Mouse (Mus musculus) hindbrain, embryonic 11.5 days (tissue): Measurements from ENCODE around the gene Tmem109. TPM values are rescaled to one million over a fixed set of nuclear protein-coding genes. Genes with fewer than 3 reads are reported as not detected.

ENCODE experiments used
- ATAC-seq: fragments of 200-750 bp; cut with Nextera tagmentation; 2 replicates; pipeline ENCODE4 v1.8.0; 2017; ENCODE audit warnings: mild to moderate bottlenecking, moderate TSS enrichment, moderate library complexity; ENCODE audit not compliant: low FRiP score
- DNase-seq: peaks from one replicate; pipeline ENCODE4 v3.0.0-alpha.2; 2015; ENCODE audit warnings: low spot score
- H3K27ac ChIP-seq: fragments of 300-500 bp; sonication (generic); 2 replicates; pipeline ENCODE4 v1.5.1; 2014; ENCODE audit warnings: mild to moderate bottlenecking, low read depth, low read length
- H3K27me3 ChIP-seq: fragments of 300-500 bp; sonication (generic); 2 replicates; pipeline ENCODE4 v1.6.1; 2014; ENCODE audit warnings: mild to moderate bottlenecking, low read length, moderate library complexity, mixed read lengths; ENCODE audit not compliant: control insufficient read depth, insufficient read depth
- H3K36me3 ChIP-seq: fragments of 300-500 bp; sonication (generic); 2 replicates; pipeline ENCODE4 v1.6.1; 2014; ENCODE audit warnings: mild to moderate bottlenecking, low read length, moderate library complexity, mixed read lengths; ENCODE audit not compliant: control insufficient read depth, insufficient read depth
- H3K4me1 ChIP-seq: fragments of 300-500 bp; sonication (generic); replicated peaks from 2 replicates; pipeline ENCODE4 v1.6.1; 2014; ENCODE audit warnings: low read length, mixed read lengths; ENCODE audit not compliant: control insufficient read depth, insufficient read depth
- H3K4me2 ChIP-seq: fragments of 300-500 bp; sonication (generic); replicated peaks from 2 replicates; pipeline ENCODE4 v1.6.1; 2014; ENCODE audit warnings: mild to moderate bottlenecking, low read depth, low read length
- H3K4me3 ChIP-seq: fragments of 300-500 bp; sonication (generic); 2 replicates; pipeline ENCODE4 v1.5.1; 2014; ENCODE audit warnings: low read depth, low read length
- H3K9ac ChIP-seq: fragments of 300-500 bp; sonication (generic); 2 replicates; pipeline ENCODE4 v1.6.1; 2014; ENCODE audit warnings: low read depth, low read length
- H3K9me3 ChIP-seq: fragments of 300-500 bp; sonication (generic); 2 replicates; pipeline ENCODE4 v1.6.1; 2016; ENCODE audit warnings: low read length; ENCODE audit not compliant: control insufficient read depth
- WGBS: fragments of 180-500 bp; shearing (Covaris S2); extraction: QIAGEN DNeasy Blood & Tissue Kit; methylation state at CpG from one replicate; pipeline ENCODE4 v1.1.7; 2014; 5-methylcytosine and 5-hydroxymethylcytosine counted together
- polyA plus RNA-seq: library from polyadenylated mRNA; unstranded; fragments of >200 nt; fragmentation: Nextera tagmentation; extraction: Ambion mirVana; gene quantifications from 2 replicates; pipeline ENCODE4 v1.2.1, GENCODE M21; 2014

The Tmem109 gene
- polyA plus RNA-seq, 1 experiment from 2014 or later = 44.9 TPM

DNA sequence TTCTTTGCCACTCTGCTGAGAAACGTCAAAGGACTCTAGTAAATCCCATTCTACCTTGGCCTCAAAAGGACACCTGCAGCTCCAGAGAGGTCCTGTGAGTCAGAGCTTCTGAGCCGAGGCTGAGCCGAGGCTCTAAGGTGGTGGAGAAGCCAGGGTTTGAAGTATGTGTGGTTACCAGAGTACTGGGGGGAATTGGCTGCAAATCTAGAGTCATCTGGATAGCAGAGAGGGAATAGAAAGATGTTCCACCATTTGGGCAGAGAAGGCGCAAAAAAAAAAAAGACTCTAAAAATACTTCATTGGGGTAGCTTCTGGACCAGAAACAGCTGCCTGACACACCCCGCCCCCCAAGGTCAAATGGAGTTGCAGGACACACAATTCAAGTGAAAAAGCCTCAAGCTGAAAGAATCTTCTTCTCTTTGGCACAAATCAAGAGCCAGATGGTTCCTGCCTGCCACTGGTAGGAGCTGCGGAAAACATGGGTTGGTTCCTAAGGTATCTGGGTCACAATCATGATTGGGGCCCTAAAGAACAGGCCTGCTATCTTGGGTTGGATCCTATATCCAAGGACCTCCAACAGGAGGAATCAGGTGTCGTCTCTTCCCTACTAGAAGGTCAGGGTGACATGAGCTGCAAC lies 3.5 kb downstream of the Tmem109 start:
- 94% methylated on average over 7 of the region's 7 CpGs for WGBS
- DNase-seq (no peak), ATAC-seq (no peak)

DNA sequence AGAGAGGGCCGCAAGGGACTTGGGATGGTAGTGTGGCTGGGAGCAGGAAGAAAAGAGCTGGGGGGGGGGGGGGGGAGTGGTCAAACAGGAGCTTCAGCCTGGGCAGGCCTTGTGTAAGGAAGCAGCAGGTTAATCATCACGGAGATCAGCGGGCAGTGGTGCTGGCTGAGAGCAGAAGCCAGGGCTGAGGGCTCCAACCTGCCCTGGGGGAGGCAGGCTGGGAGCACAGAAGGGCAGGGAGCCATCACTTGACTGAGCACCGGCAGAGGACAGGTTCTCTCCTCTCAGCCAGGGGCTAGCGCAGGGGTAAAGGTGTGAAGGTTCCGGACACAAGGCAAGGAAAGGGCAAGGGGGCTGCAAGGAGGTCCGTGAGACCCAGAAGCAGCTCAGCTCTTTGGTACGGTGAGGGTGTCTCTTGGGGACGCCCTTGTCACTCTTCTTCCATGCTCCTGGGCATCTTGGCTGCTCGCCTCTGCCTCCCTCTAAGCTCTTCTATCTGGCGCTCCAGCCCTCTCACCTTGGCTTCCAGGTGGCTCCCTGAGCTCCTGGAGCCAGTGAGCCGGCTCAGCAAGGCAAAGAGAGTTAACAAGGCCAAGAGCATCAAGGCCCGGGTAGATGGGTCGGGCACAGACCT lies 10.4 kb downstream of the Tmem109 start:
- Histone ChIP-seq H3K4me1 (0 out of 2 replicates have a peak, but pooled peaks cover 4% of the 10 kb centered on the region), H3K9ac (no peak overlapping the region), H3K27me3 (no peaks in the 10 kb centered on the region), H3K4me3 (no peak overlapping the region), H3K27ac (no peak overlapping the region), H3K4me2 (no peak overlapping the region), H3K36me3 (peaks cover 4% of the 10 kb centered on the region; the same call in 1 of the 2 replicates), H3K9me3 (no peaks in the 10 kb centered on the region)
- ATAC-seq = no peak
- 81% methylated on average over 14 of the region's 14 CpGs for WGBS
- no peak for DNase-seq

More for the DNA sequence above, 3.5 kb downstream of the Tmem109 start:
- H3K9me3 ChIP-seq = no peaks in the 10 kb centered on the region
- H3K9ac ChIP-seq = no peak overlapping the region
- H3K4me1 ChIP-seq = peaks cover 5% of the 10 kb centered on the region
- H3K36me3 ChIP-seq = no peaks in the 10 kb centered on the region
- no peak overlapping the region for H3K4me3 ChIP-seq
- H3K4me2 ChIP-seq = no peak overlapping the region
- no peak overlapping the region for H3K27ac ChIP-seq
- H3K27me3 ChIP-seq = no peaks in the 10 kb centered on the region

DNA sequence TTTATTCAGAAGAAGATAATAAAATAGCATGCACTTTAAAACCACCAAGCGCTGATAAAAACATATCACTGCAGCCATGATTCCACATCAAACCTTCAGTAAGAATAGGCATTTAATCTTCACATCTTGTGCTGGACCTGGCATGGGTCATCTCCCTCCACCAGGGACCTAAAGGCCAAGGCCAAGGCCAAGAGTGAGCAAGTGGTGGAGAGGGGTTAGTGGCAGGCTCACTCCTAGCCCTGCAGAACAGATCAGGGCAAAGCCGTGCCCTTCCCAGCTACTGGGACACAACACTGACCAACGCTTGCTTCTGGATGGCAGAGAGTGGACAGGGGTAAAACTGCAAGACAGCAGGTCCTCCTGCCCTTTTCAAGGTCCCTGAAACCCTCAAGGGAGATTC lies 11.1 kb downstream of the Tmem109 start:
- H3K36me3 ChIP-seq = peaks cover 8% of the 10 kb centered on the region; the same call in 1 of the 2 replicates
- ATAC-seq = no peak

DNA sequence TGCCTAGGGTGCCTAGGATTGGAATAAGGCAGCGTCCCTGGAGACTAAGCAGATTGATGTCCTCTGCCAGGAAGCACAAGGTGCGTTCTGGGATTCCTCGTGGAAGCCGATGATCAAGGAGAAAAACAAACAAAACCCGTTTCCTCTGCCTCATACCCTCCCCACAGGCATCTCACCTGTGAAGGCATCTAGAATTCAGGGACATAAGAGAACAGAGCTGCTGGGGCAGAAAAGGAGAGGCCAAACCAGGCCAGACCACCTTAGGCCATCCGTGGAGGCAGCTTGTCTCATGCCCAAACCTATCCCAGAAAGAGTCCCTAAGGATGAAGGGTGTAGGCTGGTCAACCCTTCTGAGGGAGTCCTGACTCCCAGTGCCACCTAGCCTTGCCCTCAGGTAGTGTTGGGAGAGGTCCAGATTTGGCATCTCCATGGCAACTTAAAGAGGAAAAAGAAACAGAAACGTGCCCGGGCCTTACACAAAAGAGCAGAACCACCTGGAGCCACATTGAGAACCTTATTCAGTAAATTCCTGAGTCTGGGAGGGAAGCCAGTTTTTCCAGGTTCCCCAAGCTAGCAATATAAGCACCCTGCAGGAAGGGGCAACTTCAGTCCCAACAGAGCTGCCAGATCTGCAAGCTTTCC lies 11.8 kb downstream of the Tmem109 start, which contains the start of gene Tmem132a:
Tmem132a (minus strand) TSS at position 55 of the 642 bp plus-strand sequence.
- ATAC-seq (peak; percentile 58), DNase-seq (no peak)
- H3K4me1 ChIP-seq = 0 out of 2 replicates have a peak, but pooled peaks cover 4% of the 10 kb centered on the region
- peak within 1 kb of the TSS; percentile 91 for H3K27ac ChIP-seq
- H3K4me2 ChIP-seq = peak within 1 kb of the TSS; percentile 87
- H3K36me3 ChIP-seq = peaks cover 10% of the 10 kb centered on the region; the same call in 1 of the 2 replicates
- no peaks in the 10 kb centered on the region for H3K27me3 ChIP-seq
- H3K9ac ChIP-seq = peak within 1 kb of the TSS; percentile 86
- 5% methylated on average over 8 of the region's 8 CpGs for WGBS
- H3K4me3 ChIP-seq = peak within 1 kb of the TSS; percentile 75
- no peaks in the 10 kb centered on the region for H3K9me3 ChIP-seq

More for the DNA sequence above, 11.1 kb downstream of the Tmem109 start:
- WGBS = 84% methylated on average over 3 of the region's 3 CpGs
- 0 out of 2 replicates have a peak, but pooled peaks cover 4% of the 10 kb centered on the region for H3K4me1 ChIP-seq
- no peak overlapping the region for H3K4me3 ChIP-seq
- H3K9me3 ChIP-seq = no peaks in the 10 kb centered on the region
- DNase-seq = no peak
- no peaks in the 10 kb centered on the region for H3K27me3 ChIP-seq
- no peak overlapping the region for H3K4me2 ChIP-seq
- H3K9ac ChIP-seq = no peak overlapping the region
- H3K27ac ChIP-seq = no peak overlapping the region

DNA sequence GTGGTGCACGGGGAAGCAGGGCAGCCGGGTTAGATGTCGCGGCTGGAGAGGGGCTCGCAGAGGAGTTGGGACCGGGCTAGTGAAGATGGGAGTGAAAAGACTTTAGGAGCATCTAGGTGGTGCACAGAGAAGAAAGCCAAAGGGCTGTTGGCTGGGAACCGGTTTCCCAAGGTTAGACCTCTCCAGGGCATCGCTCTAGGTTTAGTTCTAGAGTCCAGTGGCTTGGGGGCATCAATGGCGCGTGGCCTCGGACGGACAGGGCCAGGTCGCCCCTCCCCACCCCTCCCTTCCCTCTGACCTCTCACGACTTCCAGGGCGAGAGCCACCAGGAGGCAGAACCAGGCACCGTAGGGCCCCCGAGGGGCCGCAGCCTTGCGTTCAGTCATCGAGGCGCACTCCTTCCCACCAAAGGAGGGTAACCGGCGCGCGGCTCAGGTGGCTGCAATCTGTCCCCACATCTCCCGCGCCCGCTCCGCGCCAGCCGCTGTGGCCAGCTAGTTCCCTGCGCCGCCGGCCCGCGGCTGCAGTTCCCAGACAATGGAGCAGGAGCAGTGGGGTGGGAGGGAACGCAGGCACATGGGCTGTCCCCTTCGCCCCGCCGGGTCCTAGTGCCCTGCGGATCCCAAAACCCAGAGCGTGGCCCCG lies 12.4 kb downstream of the Tmem109 start:
- Histone ChIP-seq H3K9ac (peak overlapping the region; percentile 86), H3K27me3 (no peaks in the 10 kb centered on the region), H3K4me1 (0 out of 2 replicates have a peak, but pooled peaks cover 4% of the 10 kb centered on the region), H3K9me3 (no peaks in the 10 kb centered on the region), H3K4me2 (peak overlapping the region; percentile 87), H3K36me3 (peaks cover 10% of the 10 kb centered on the region; the same call in 1 of the 2 replicates), H3K27ac (peak overlapping the region; percentile 91), H3K4me3 (peak overlapping the region; percentile 75)
- peak; percentile 96 for ATAC-seq
- under 1% methylated on average over 42 of the region's 43 CpGs for WGBS
- peak; percentile 92 for DNase-seq

DNA sequence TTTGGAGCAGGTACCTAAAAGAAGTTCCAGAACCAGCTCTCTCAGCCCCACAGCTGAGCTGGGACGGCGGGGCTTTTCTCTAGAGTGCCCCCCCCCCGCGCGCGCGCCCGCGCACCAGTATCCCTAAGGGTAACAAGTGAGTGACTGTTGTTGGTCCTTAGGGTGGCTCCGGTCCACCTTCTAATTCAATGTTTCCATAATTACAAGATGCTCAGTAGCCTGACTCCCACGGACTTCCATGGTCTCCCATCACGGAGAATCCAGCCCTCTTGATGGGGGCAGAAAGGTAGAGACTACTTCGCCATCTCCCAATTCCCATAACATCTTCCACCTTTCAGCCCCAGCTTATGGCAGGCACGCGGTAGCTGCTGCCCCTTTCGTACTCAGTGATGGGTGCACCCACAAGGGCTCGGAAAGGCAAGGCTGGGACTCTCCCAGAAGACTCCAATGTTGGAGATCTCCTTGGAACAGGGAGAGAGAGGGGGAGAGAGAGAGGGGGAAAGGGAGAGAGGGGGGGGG lies 13.1 kb downstream of the Tmem109 start:
- Histone ChIP-seq H3K27ac (peak overlapping the region; percentile 91; the same call in 1 of the 2 replicates), H3K9ac (peak overlapping the region; percentile 86), H3K27me3 (no peaks in the 10 kb centered on the region), H3K4me2 (peak overlapping the region; percentile 87), H3K4me1 (0 out of 2 replicates have a peak, but pooled peaks cover 4% of the 10 kb centered on the region), H3K9me3 (no peaks in the 10 kb centered on the region), H3K36me3 (peaks cover 10% of the 10 kb centered on the region; the same call in 1 of the 2 replicates), H3K4me3 (peak overlapping the region; percentile 75)
- under 1% methylated on average over 17 of the region's 17 CpGs for WGBS
- DNase-seq (no peak), ATAC-seq (peak; percentile 38)

DNA sequence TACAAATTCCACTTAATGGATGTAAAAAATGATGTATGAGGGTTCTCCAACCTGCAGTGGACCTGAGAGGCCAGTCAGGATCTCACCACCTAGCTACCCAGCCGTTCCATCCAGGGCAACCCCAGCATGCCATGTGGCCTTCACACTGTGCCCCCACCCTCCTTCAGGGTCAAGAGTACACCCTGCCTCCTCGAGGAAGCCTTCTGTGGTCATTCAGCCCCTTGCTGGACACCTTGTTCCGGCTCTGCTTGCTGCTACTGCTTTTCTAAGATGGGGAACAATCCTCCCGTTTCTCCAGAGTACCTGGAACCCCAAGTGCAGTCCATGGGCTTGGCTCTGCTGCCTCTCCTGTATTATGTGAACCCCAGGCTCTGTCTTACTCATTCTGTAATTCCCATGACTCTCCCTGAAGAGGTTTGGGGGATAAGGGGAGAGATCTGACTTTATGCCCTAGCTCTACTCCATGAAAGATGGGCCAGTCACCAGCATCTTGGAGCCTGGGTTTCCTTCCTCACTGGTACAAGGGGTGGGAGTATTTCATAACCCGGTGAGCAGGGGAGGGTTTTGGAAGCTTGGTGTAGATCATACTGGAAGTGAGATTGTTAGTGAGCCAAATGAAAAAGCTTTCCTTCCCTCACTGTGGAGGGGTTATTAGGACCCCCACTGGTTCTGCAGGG lies 13.7 kb downstream of the Tmem109 start:
- H3K36me3 ChIP-seq = peaks cover 11% of the 10 kb centered on the region; the same call in 1 of the 2 replicates
- no peaks in the 10 kb centered on the region for H3K9me3 ChIP-seq
- peak overlapping the region; percentile 75 for H3K4me3 ChIP-seq
- DNase-seq = no peak
- H3K27me3 ChIP-seq = no peaks in the 10 kb centered on the region
- H3K9ac ChIP-seq = peak overlapping the region; percentile 86
- WGBS = 31% methylated on average over 5 of the region's 5 CpGs
- no peak for ATAC-seq
- peak overlapping the region; percentile 87 for H3K4me2 ChIP-seq
- H3K4me1 ChIP-seq = 0 out of 2 replicates have a peak, but pooled peaks cover 4% of the 10 kb centered on the region
- H3K27ac ChIP-seq = no peak overlapping the region

DNA sequence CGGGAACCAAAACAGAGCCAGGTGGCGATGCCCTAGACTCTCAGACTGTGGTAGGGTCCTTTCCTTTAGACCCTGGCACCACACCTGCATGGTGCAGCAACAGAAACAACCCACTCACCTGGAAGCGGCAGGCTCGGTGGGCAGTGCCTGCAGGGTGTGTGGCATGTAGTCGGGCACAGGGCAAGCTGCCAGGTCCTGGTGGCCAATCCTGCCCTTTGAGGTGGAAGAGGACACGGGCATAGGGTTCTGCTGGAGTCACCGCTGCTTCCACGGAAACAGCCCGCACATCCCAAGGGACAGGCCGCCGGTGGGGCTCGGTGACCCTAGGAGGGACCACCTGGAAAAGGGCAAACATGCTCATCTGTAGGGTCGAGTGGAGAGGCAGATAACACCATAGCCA lies 15.4 kb downstream of the Tmem109 start:
- no peak overlapping the region for H3K27ac ChIP-seq
- no peaks in the 10 kb centered on the region for H3K27me3 ChIP-seq
- no peak overlapping the region for H3K4me2 ChIP-seq
- WGBS = 88% methylated on average over 13 of the region's 13 CpGs
- no peak overlapping the region for H3K4me3 ChIP-seq
- no peak for DNase-seq
- no peak overlapping the region for H3K9ac ChIP-seq
- peaks cover 25% of the 10 kb centered on the region for H3K36me3 ChIP-seq
- 0 out of 2 replicates have a peak, but pooled peaks cover 4% of the 10 kb centered on the region for H3K4me1 ChIP-seq
- no peak for ATAC-seq
- no peaks in the 10 kb centered on the region for H3K9me3 ChIP-seq
